Mouse (Mus musculus) stomach, embryonic 15.5 days (tissue): ENCODE measurements around the gene Ly75. TPM values are rescaled to one million over a fixed set of nuclear protein-coding genes. Genes with fewer than 3 reads are reported as not detected.

Experiments
- ATAC-seq: fragments of 200-750 bp; cut with Nextera tagmentation; 2 replicates; pipeline ENCODE4 v1.8.0; 2017; ENCODE audit warnings: low read depth, moderate number of reproducible peaks, moderate TSS enrichment; ENCODE audit not compliant: insufficient read depth, low FRiP score
- H3K27ac ChIP-seq: fragments of 300-500 bp; sonication (generic); 2 replicates; pipeline ENCODE4 v1.5.1; 2015; ENCODE audit warnings: mild to moderate bottlenecking, inconsistent platforms
- H3K27me3 ChIP-seq: fragments of 300-500 bp; sonication (generic); replicated peaks from 2 replicates; pipeline ENCODE4 v1.6.1; 2015; ENCODE audit warnings: inconsistent platforms
- H3K36me3 ChIP-seq: fragments of 300-500 bp; sonication (generic); 2 replicates; pipeline ENCODE4 v1.6.1; 2015; ENCODE audit warnings: inconsistent platforms
- H3K4me1 ChIP-seq: fragments of 300-500 bp; sonication (generic); 2 replicates; pipeline ENCODE4 v1.6.1; 2015; ENCODE audit warnings: inconsistent platforms
- H3K4me2 ChIP-seq: fragments of 300-500 bp; sonication (generic); 2 replicates; pipeline ENCODE4 v1.6.1; 2015; ENCODE audit warnings: mild to moderate bottlenecking, inconsistent platforms
- H3K4me3 ChIP-seq: fragments of 300-500 bp; sonication (generic); replicated peaks from 2 replicates; pipeline ENCODE4 v1.5.1; 2015; ENCODE audit warnings: inconsistent platforms
- H3K9ac ChIP-seq: fragments of 300-500 bp; sonication (generic); 2 replicates; pipeline ENCODE4 v1.6.1; 2015; ENCODE audit warnings: inconsistent platforms
- H3K9me3 ChIP-seq: fragments of 300-500 bp; sonication (generic); 2 replicates; pipeline ENCODE4 v1.6.1; 2016; ENCODE audit warnings: inconsistent platforms
- WGBS: fragments of 180-500 bp; shearing (Covaris S2); methylation state at CpG from one replicate; pipeline ENCODE4 v1.1.7; 2015; 5-methylcytosine and 5-hydroxymethylcytosine counted together
- polyA plus RNA-seq: library from polyadenylated mRNA; unstranded; fragments of >200 nt; fragmentation: Nextera tagmentation; extraction: Ambion mirVana; gene quantifications from 2 replicates; pipeline ENCODE4 v1.2.1, GENCODE M21; 2015

Gene Ly75
- polyA plus RNA-seq, 1 experiment from 2014 or later: 1.1 TPM

DNA sequence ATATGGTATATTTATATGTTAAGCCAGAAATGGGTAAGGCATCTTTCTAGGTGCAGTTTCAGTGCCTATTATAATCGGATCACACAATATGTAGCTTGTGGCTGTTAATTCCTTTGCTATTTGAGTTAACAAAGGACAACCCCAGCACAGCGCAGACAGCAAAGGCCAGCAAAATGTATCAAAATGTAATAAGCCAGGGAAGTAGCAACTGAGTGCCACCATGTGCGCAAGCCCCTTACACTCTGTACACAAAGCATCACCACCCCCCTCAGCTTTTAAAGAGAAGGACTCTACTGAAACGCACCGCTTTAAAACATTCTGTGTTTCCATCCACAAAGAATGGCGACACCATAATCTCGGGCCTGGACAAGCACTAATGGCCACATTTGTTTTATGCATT lies 37.4 kb downstream of the Ly75 start:
- H3K36me3 ChIP-seq: no peaks in the 10 kb centered on the region
- H3K27me3 ChIP-seq: no peaks in the 10 kb centered on the region
- no peaks in the 10 kb centered on the region for H3K4me1 ChIP-seq
- no peak for ATAC-seq
- WGBS: 87% methylated on average over 7 of the region's 7 CpGs
- H3K4me2 ChIP-seq: no peak overlapping the region
- H3K9me3 ChIP-seq: no peaks in the 10 kb centered on the region
- H3K27ac ChIP-seq: no peak overlapping the region
- H3K9ac ChIP-seq: no peak overlapping the region
- H3K4me3 ChIP-seq: no peak overlapping the region

DNA sequence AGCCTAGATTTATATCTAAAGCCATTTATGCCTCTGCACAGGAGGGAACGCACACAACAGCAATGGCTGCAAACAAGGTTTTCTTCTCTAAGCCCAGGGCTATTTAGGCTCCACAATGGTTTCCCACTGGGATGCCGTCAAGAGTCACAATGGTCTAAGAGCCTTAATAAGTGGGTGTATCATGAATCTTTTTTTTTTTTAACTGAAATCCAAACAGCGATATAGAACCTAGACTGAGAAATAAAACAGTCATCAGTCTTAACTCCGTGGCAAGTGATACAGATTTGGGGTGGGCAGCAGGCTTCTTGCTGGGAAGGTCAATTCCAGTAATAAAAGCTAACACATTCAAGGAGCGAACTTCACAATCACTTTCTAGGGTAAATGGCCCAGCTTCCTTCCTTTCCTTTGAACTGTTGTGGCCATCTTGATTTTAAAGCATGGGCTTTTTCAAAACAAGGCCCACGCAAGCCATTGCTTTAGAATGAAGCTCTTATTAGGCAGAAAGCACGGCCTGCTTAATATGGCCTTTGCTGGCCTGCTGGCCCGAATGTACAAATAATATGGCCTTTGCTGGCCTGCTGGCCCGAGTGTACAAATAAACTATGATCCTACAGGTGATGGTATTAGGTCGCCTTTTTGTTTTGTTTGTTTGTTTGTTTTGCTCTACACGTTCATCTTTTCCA lies 39.4 kb downstream of the Ly75 start:
- no peaks in the 10 kb centered on the region for H3K4me1 ChIP-seq
- H3K9ac ChIP-seq: no peak overlapping the region
- ATAC-seq: no peak
- H3K9me3 ChIP-seq: no peaks in the 10 kb centered on the region
- no peak overlapping the region for H3K4me2 ChIP-seq
- no peak overlapping the region for H3K27ac ChIP-seq
- H3K4me3 ChIP-seq: no peak overlapping the region
- no peaks in the 10 kb centered on the region for H3K36me3 ChIP-seq
- no peaks in the 10 kb centered on the region for H3K27me3 ChIP-seq
- 81% methylated on average over 11 of the region's 11 CpGs for WGBS

DNA sequence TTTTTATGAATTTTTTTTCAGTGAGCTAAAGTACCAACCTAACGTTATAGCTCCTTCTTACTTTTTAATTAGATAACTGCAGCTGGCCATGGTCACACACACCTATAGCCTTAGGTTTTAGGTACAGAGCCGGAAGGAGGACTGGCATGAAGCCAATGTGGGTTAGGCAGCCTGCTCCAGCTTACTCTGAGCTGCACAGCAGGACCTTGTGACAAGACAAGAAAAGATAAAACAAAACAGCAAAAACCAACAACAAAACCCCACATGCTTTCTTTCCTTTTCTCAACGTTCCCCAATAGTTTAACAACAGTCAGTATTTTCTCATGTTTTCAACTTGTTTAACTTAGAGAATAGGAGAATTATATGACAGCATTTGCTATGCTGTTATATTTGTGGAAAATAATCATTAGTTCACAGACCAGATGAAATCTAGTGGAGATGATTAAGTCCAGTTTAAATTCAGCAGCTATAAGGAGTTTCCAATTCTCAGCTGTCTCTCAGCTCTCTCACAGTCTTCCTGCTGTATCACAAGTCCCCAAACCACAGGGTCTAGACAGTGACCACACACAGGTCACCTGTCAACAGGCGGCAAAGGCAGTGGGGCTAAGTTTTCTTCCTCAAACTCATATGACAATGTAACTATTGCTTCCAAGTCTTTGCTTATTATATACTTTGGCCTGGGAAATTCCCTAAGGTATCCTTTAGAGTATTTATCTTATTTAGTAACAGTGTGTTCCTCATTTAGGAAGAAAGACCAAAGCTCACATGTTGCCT lies 40.8 kb downstream of the Ly75 start:
- no peak for ATAC-seq
- Histone ChIP-seq H3K9me3 (no peaks in the 10 kb centered on the region), H3K27me3 (no peaks in the 10 kb centered on the region), H3K4me3 (no peak overlapping the region), H3K27ac (no peak overlapping the region), H3K4me2 (no peak overlapping the region), H3K9ac (no peak overlapping the region), H3K4me1 (no peaks in the 10 kb centered on the region), H3K36me3 (no peaks in the 10 kb centered on the region)
- 63% methylated on average over 4 of the region's 4 CpGs for WGBS

DNA sequence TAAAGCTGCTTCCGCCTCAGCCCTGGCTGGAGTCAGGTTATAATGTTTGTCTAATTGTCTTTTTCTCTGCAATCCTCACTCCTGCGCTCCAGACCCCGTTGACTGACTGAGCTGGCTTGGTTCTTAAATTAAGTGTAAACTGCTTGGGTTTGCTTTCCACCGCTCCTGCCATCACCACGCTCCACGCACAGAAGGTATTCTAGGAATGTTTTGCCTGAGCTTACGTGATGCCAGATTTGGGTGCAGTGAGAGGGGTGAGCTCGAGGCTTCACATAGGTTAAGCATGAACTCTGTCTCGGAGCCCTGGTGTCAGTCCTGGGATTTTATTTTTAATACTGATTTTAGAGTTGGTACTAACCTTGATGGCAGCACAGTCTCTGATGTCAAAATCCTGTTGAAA lies 45.2 kb downstream of the Ly75 start:
- Histone ChIP-seq H3K36me3 (no peaks in the 10 kb centered on the region), H3K4me2 (no peak overlapping the region), H3K27me3 (no peaks in the 10 kb centered on the region), H3K27ac (no peak overlapping the region), H3K9me3 (no peaks in the 10 kb centered on the region), H3K4me1 (no peaks in the 10 kb centered on the region), H3K9ac (no peak overlapping the region), H3K4me3 (no peak overlapping the region)
- 52% methylated on average over 9 of the region's 9 CpGs for WGBS
- ATAC-seq: no peak

DNA sequence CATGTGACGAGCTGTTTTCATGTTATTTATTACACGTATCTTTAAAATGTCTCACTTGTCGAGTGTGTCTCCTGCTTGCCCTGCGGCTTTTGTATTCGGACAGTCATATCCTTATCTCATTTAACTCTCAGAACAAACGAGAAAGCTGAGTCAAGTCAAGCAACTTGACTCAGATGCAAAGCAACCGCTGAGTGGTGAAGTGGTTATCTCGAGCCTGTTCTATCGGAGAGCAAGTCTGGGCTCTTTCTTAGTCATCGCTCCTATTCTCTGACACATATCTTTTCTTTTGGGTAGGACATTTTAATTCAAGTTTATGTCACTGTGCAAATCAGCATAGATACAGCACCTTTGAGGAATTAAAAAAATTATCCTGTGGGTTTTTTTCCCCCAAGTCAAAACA lies 54.5 kb downstream of the Ly75 start:
- no peak overlapping the region for H3K4me3 ChIP-seq
- H3K9ac ChIP-seq: no peak overlapping the region
- H3K9me3 ChIP-seq: no peaks in the 10 kb centered on the region
- no peaks in the 10 kb centered on the region for H3K36me3 ChIP-seq
- H3K4me1 ChIP-seq: no peaks in the 10 kb centered on the region
- WGBS: 81% methylated on average over 10 of the region's 10 CpGs
- H3K27ac ChIP-seq: no peak overlapping the region
- no peak for ATAC-seq
- H3K27me3 ChIP-seq: no peaks in the 10 kb centered on the region
- H3K4me2 ChIP-seq: no peak overlapping the region

DNA sequence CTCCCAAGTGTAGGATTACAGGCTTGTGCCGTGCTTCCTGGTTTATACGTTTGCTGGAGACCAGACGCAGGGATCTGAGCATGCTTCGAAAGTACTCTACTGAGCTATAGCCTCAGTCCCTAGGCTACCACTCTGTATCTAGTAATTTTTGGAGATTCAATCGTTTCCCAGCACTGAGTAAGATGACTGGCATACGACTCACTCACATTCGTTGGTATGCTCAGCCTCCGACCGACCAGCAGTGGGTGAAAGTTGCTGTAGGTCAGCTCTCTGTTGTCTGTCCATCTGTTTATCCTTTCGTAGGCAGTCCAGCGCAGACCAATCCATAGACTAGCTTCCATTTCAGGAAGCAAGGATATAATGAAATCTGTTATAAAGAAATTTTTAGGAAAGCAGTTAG lies 55.5 kb downstream of the Ly75 start:
- Histone ChIP-seq H3K27ac (no peak overlapping the region), H3K9me3 (no peaks in the 10 kb centered on the region), H3K4me2 (no peak overlapping the region), H3K4me3 (no peak overlapping the region), H3K4me1 (no peaks in the 10 kb centered on the region), H3K9ac (no peak overlapping the region), H3K36me3 (no peaks in the 10 kb centered on the region), H3K27me3 (no peaks in the 10 kb centered on the region)
- 86% methylated on average over 11 of the region's 11 CpGs for WGBS
- no peak for ATAC-seq

DNA sequence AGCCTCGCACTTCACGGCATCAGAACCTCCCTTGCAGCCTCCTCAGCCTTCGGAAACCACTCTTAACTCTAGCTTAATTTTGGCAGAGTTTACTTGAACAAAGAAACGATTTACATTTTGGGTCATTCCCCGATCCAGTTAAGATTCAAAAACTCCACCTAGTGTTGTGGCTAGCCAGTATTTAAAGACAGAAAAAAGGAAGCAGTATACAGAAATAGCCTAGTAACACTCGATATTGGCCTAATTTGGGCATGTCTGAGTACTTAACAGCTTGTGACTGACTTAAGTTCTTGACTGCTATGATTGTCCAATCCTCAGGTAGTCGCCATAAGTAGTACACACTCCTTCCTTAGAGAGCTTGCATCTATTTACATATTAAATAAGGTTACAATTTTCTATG lies 56.2 kb downstream of the Ly75 start:
- H3K27ac ChIP-seq: no peak overlapping the region
- no peaks in the 10 kb centered on the region for H3K27me3 ChIP-seq
- no peaks in the 10 kb centered on the region for H3K9me3 ChIP-seq
- H3K4me1 ChIP-seq: no peaks in the 10 kb centered on the region
- H3K4me3 ChIP-seq: no peak overlapping the region
- WGBS: 75% methylated on average over 7 of the region's 7 CpGs
- H3K36me3 ChIP-seq: no peaks in the 10 kb centered on the region
- H3K4me2 ChIP-seq: no peak overlapping the region
- no peak overlapping the region for H3K9ac ChIP-seq
- ATAC-seq: no peak

DNA sequence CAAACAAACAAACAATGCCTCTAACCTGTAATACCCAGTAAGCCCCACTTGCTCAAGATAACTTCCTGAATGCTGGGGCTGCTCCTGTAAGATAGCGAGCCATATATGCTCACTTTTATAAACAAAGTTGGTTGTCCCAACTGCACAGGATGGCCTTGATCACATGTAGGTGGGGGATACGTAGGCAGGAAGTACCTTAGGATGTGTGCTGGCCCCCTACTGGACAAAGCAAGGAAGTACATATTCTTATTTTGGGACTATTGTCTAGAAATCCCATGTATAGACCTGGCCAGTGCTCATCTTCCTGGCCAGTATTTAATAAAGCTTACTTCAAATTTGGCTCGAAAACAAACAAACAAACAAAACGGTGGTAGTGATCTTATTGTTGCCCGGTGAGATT lies 59.7 kb downstream of the Ly75 start:
- ATAC-seq: no peak
- 77% methylated on average over 5 of the region's 5 CpGs for WGBS
- Histone ChIP-seq H3K9ac (no peak overlapping the region), H3K36me3 (no peaks in the 10 kb centered on the region), H3K9me3 (no peaks in the 10 kb centered on the region), H3K4me1 (no peaks in the 10 kb centered on the region), H3K4me3 (no peak overlapping the region), H3K27me3 (no peaks in the 10 kb centered on the region), H3K27ac (no peak overlapping the region), H3K4me2 (no peak overlapping the region)

DNA sequence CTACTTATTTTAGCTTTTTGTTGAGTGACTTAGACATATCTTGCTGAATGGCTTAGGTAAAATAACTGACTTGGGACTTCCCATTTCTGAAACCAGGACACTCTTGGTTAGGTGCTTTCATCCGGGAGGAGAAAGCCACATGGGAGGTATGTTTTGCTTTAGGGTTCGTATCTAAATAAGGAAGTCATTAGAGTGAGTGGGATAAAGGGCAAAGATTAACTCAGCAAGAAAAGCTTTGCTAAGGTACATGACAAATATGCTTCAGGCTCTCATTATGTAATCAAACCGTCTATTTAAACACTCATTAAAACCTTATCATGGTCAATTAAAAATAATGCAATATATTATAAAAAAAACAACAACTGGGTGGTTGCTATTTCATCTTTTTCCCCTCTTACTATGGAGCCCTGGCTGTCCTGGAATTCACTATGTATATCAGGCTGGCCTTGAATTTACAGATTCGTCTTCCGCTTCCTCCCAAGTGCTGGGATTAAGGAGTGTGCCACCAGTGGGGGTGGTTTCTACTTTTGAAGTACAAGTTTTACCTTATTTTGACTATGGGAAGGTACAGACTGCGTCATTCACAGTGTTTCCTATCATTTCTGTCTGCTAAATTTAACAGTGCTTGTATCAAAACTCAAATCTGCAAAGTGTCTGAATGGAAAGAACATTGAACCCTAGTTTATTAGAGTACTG lies 60.9 kb downstream of the Ly75 start:
- no peak overlapping the region for H3K4me3 ChIP-seq
- H3K36me3 ChIP-seq: no peaks in the 10 kb centered on the region
- H3K27me3 ChIP-seq: no peaks in the 10 kb centered on the region
- no peaks in the 10 kb centered on the region for H3K4me1 ChIP-seq
- no peaks in the 10 kb centered on the region for H3K9me3 ChIP-seq
- H3K9ac ChIP-seq: no peak overlapping the region
- H3K4me2 ChIP-seq: no peak overlapping the region
- ATAC-seq: no peak
- 56% methylated on average over 6 of the region's 6 CpGs for WGBS
- H3K27ac ChIP-seq: no peak overlapping the region

DNA sequence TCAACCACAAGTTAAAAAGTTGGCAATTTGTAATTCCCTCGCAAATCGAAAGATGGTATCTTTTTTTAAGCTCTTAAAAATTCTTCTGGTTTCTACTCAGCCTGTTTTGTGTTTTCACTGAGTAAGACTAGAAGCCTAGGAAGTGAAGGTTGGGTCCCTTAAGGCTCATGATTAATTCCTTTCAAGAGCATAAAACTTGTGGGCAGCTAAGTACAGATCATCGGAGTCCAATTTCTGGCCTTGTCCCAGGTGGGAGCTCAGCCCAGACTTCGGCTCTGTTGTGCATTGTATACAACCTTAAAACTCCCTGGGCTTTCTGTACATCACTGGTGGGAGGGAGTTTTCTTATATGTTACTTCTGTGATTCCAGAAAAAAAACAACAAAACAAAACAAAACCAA lies 79.3 kb downstream of the Ly75 start:
- no peaks in the 10 kb centered on the region for H3K4me1 ChIP-seq
- no peak overlapping the region for H3K4me2 ChIP-seq
- ATAC-seq: no peak
- no peak overlapping the region for H3K9ac ChIP-seq
- no peaks in the 10 kb centered on the region for H3K27me3 ChIP-seq
- H3K27ac ChIP-seq: no peak overlapping the region
- no peaks in the 10 kb centered on the region for H3K9me3 ChIP-seq
- 75% methylated on average over 4 of the region's 4 CpGs for WGBS
- no peak overlapping the region for H3K4me3 ChIP-seq
- no peaks in the 10 kb centered on the region for H3K36me3 ChIP-seq

DNA sequence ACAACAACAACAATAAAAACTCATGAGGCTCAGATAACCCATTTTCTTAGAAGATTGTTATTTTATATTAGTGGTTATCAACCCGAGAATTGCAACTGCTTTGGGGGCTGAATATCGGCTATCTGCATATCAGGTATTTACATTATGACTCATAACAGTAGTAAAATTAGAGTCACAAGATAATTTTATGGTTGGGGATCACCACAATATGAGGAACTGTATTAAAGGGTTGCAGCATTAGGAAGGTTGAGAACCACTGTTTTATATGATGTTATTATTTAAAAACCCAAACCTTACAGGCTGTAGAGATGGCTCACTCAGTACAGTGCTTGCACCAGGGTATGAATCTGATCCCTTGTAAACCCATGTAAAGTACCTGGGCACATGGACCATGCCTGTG lies 83.8 kb downstream of the Ly75 start:
- Histone ChIP-seq H3K9ac (no peak overlapping the region), H3K4me2 (no peak overlapping the region), H3K36me3 (no peaks in the 10 kb centered on the region), H3K4me1 (no peaks in the 10 kb centered on the region), H3K27ac (no peak overlapping the region), H3K27me3 (no peaks in the 10 kb centered on the region), H3K4me3 (no peak overlapping the region), H3K9me3 (no peaks in the 10 kb centered on the region)
- 86% methylated on average over 2 of the region's 2 CpGs for WGBS
- no peak for ATAC-seq

DNA sequence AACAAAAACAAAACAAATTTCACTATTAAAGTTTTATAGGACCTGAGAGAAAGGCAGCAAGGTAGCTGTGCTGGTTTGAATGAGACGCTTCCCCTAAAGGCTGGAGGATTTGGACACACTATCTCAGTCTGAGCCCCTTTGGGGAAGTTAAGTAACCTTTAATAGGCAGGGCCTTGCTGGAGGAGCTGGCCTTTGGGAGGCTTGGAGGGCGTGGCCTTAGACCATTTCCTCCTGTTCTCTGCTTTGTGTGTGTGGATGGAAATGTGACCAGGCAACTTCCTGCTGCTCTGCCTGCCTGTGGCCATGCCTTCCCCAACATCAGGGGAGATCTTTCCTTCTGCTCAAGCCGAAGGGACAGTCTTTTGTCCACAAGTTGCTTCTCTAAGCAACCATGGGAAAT lies 84.8 kb downstream of the Ly75 start:
- Histone ChIP-seq H3K4me2 (no peak overlapping the region), H3K9ac (no peak overlapping the region), H3K4me3 (no peak overlapping the region), H3K27ac (no peak overlapping the region), H3K27me3 (no peaks in the 10 kb centered on the region), H3K9me3 (no peaks in the 10 kb centered on the region), H3K36me3 (no peaks in the 10 kb centered on the region), H3K4me1 (no peaks in the 10 kb centered on the region)
- 78% methylated on average over 3 of the region's 3 CpGs for WGBS
- ATAC-seq: no peak
